Mouse (Mus musculus) midbrain, embryonic 16.5 days (tissue): ENCODE results near the gene Krtap10-10. TPM values are rescaled to one million over a fixed set of nuclear protein-coding genes. Genes with fewer than 3 reads are reported as not detected.

ENCODE experiments used
- ATAC-seq: fragments of 200-750 bp; cut with Nextera tagmentation; 2 replicates; pipeline ENCODE4 v1.8.0; 2017; ENCODE audit warnings: moderate TSS enrichment
- H3K27ac ChIP-seq: fragments of 300-500 bp; sonication (generic); 2 replicates; pipeline ENCODE4 v1.5.1; 2014; ENCODE audit warnings: mild to moderate bottlenecking, low read length, mixed read lengths
- H3K27me3 ChIP-seq: fragments of 300-500 bp; sonication (generic); 2 replicates; pipeline ENCODE4 v1.6.1; 2014; ENCODE audit warnings: low read depth, low read length, mixed read lengths; ENCODE audit not compliant: control insufficient read depth, insufficient read depth
- H3K36me3 ChIP-seq: fragments of 300-500 bp; sonication (generic); 2 replicates; pipeline ENCODE4 v1.6.1; 2014; ENCODE audit warnings: mild to moderate bottlenecking, low read length, moderate library complexity, mixed read lengths; ENCODE audit not compliant: control insufficient read depth, insufficient read depth
- H3K4me1 ChIP-seq: fragments of 300-500 bp; sonication (generic); 2 replicates; pipeline ENCODE4 v1.6.1; 2014; ENCODE audit warnings: mild to moderate bottlenecking, low read length, mixed read lengths; ENCODE audit not compliant: control insufficient read depth, insufficient read depth
- H3K4me2 ChIP-seq: fragments of 300-500 bp; sonication (generic); 2 replicates; pipeline ENCODE4 v1.6.1; 2014; ENCODE audit warnings: mild to moderate bottlenecking, low read length, mixed read lengths
- H3K4me3 ChIP-seq: fragments of 300-500 bp; sonication (generic); 2 replicates; pipeline ENCODE4 v1.5.1; 2014; ENCODE audit warnings: low read depth, mild to moderate bottlenecking, low read length, moderate library complexity, mixed read lengths
- H3K9ac ChIP-seq: fragments of 300-500 bp; sonication (generic); 2 replicates; pipeline ENCODE4 v1.6.1; 2014; ENCODE audit warnings: low read depth, low read length, mixed read lengths
- H3K9me3 ChIP-seq: fragments of 300-500 bp; sonication (generic); replicated peaks from 2 replicates; pipeline ENCODE4 v1.6.1; 2014; ENCODE audit warnings: mild to moderate bottlenecking, low read length, mixed read lengths; ENCODE audit not compliant: control insufficient read depth, poor library complexity, severe bottlenecking
- WGBS: fragments of 180-500 bp; shearing (Covaris S2); extraction: QIAGEN DNeasy Blood & Tissue Kit; methylation state at CpG from one replicate; pipeline ENCODE4 v1.1.7; 2014; 5-methylcytosine and 5-hydroxymethylcytosine counted together
- polyA plus RNA-seq: library from polyadenylated mRNA; unstranded; fragments of >200 nt; fragmentation: Nextera tagmentation; extraction: Ambion mirVana; gene quantifications from 2 replicates; pipeline ENCODE4 v1.2.1, GENCODE M21; 2015

Gene Krtap10-10
- polyA plus RNA-seq, 1 experiment from 2014 or later = not detected

DNA sequence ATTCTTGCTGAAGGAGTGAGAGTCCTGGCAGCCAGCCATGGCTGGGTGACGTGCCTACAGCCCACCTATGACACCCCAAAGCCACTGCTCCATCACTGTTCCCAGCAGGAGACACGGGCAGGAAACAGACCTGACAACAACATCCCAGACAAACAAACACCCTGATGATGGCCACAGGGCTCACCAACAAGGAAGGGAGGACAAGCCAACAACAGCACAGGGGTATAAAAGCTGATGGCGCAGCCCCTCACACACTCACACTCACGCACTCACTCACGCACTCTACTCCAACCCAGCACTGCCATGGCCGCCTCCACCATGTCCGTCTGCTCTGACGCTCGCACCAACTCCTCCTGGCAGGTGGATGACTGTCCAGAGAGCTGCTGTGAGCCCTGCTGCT is 16.8 kb downstream of the Krtap10-10 start, which contains the start of gene Gm10318:
Gm10318 (plus strand) TSS at position 301 of the 400 bp plus-strand sequence.
- no peak for ATAC-seq
- 68% methylated on average over 9 of the region's 9 CpGs for WGBS

GRCm38 (mm10) chr10:77861675-77862074 is 25.9 kb downstream of the Krtap10-10 start, which contains the start of gene Gm3285:
Gene Gm3285, plus strand, starts transcription at chr10:77861975.
- H3K4me1 ChIP-seq = no peaks in the 10 kb centered on the region
- H3K4me2 ChIP-seq = no peak within 1 kb of the TSS
- H3K27ac ChIP-seq = no peak within 1 kb of the TSS
- ATAC-seq = no peak
- H3K9me3 ChIP-seq = peaks cover 3% of the 10 kb centered on the region; the same call in 1 of the 2 replicates
- no peak within 1 kb of the TSS for H3K4me3 ChIP-seq
- no peaks in the 10 kb centered on the region for H3K36me3 ChIP-seq
- H3K9ac ChIP-seq = no peak within 1 kb of the TSS
- no peaks in the 10 kb centered on the region for H3K27me3 ChIP-seq
- 43% methylated on average over 7 of the region's 7 CpGs for WGBS

More for the DNA sequence above, 16.8 kb downstream of the Krtap10-10 start, which contains the start of gene Gm10318:
- H3K9me3 ChIP-seq = no peaks in the 10 kb centered on the region
- no peak within 1 kb of the TSS for H3K4me3 ChIP-seq
- no peaks in the 10 kb centered on the region for H3K36me3 ChIP-seq
- H3K27ac ChIP-seq = no peak within 1 kb of the TSS
- no peaks in the 10 kb centered on the region for H3K27me3 ChIP-seq
- H3K4me2 ChIP-seq = no peak within 1 kb of the TSS
- H3K4me1 ChIP-seq = no peaks in the 10 kb centered on the region
- no peak within 1 kb of the TSS for H3K9ac ChIP-seq

GRCm38 (mm10) chr10:77864067-77864761 is 28.5 kb downstream of the Krtap10-10 start:
- peak overlapping the region; percentile 10; the same call in 1 of the 2 replicates for H3K4me3 ChIP-seq
- 0 out of 2 replicates have a peak overlapping the region, but pooled peaks have one; percentile 11 for H3K9ac ChIP-seq
- H3K9me3 ChIP-seq = no peaks in the 10 kb centered on the region
- WGBS = 41% methylated on average over 13 of the region's 14 CpGs
- no peaks in the 10 kb centered on the region for H3K27me3 ChIP-seq
- H3K4me2 ChIP-seq = peak overlapping the region; percentile 16
- peak; percentile 78 for ATAC-seq
- H3K4me1 ChIP-seq = no peaks in the 10 kb centered on the region
- H3K36me3 ChIP-seq = no peaks in the 10 kb centered on the region
- H3K27ac ChIP-seq = no peak overlapping the region

- no peaks in the 10 kb centered on the region for H3K27me3 ChIP-seq
- no peak; the same call in 1 of the 2 replicates for ATAC-seq
- H3K4me3 ChIP-seq = peak overlapping the region; percentile 10; the same call in 1 of the 2 replicates
- H3K4me1 ChIP-seq = no peaks in the 10 kb centered on the region
- H3K36me3 ChIP-seq = no peaks in the 10 kb centered on the region
- 0 out of 2 replicates have a peak overlapping the region, but pooled peaks have one; percentile 11 for H3K9ac ChIP-seq
- no peaks in the 10 kb centered on the region for H3K9me3 ChIP-seq
- 36% methylated on average over 11 of the region's 11 CpGs for WGBS
- no peak overlapping the region for H3K27ac ChIP-seq
- H3K4me2 ChIP-seq = peak overlapping the region; percentile 16
Observed at GRCm38 (mm10) chr10:77864762-77865143, 29.0 kb downstream of the Krtap10-10 start.

DNA sequence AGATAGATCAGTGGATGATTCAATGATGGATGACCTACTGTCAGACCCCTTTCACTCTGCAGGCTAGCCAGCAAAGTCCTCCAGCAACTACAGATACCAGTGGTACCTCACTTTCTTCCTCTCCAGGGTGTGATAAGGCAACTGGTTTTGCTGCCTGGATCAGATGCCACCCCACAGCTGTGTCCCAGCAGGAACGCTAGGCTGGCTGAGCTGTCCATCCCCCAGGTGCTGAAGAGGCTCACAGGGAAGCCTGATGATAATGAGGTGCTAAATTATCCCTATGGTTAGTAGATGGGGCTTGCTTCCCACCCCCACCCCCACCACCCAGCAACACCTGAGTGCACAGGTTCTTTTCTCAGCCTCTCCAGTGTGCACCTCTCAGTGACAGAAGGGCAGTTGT is 31.8 kb downstream of the Krtap10-10 start:
- no peaks in the 10 kb centered on the region for H3K4me1 ChIP-seq
- ATAC-seq = no peak
- no peaks in the 10 kb centered on the region for H3K9me3 ChIP-seq
- 33% methylated on average over 1 of the region's 1 CpGs for WGBS
- no peak overlapping the region for H3K9ac ChIP-seq
- H3K27ac ChIP-seq = no peak overlapping the region
- H3K4me3 ChIP-seq = no peak overlapping the region
- H3K27me3 ChIP-seq = no peaks in the 10 kb centered on the region
- H3K4me2 ChIP-seq = no peak overlapping the region
- H3K36me3 ChIP-seq = no peaks in the 10 kb centered on the region

DNA sequence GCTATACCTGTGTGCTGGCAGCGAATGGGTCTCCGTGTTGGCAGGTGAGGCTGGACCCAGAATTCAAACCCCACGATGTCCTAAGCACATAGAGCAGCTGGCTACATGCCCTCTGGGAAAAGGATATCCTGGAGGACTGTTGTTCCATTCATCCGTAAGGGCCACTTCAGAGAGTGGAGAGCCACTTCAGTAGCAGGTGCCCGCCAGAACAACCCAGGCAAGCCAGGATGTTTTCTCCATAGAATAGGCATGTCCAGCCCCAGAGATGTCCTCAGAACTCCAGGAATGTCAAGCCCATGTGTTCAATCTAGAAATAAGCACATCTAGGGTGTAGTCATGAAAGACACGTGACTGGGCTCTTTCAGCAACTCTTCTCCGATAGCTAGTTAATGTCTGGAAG is 33.9 kb downstream of the Krtap10-10 start:
- no peak overlapping the region for H3K4me2 ChIP-seq

DNA sequence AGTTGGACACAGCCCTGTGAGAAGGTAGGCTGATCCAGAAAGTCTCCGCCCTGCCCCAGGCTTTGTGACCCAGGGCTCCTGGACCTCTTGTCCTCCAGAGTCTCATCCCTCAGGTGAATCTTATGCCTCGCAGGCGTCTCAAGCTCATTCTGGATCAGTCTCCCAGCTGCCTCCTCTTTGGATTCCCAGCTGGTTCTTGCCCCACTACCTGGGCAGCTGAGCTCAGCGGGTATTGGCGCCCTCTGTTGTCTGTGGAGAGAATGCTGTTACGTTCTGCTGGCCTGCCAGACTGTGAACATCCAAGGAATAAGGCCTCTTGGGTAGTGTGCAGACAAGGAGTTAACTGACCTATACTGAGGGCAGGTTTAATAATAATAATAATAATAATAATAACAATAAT is 43.2 kb downstream of the Krtap10-10 start:
- Histone ChIP-seq H3K4me3 (no peak overlapping the region), H3K36me3 (no peaks in the 10 kb centered on the region), H3K4me2 (no peak overlapping the region), H3K4me1 (no peaks in the 10 kb centered on the region), H3K9ac (no peak overlapping the region), H3K27me3 (no peaks in the 10 kb centered on the region), H3K9me3 (no peaks in the 10 kb centered on the region), H3K27ac (no peak overlapping the region)
- 56% methylated on average over 6 of the region's 6 CpGs for WGBS
- no peak for ATAC-seq

More for the DNA sequence above, 33.9 kb downstream of the Krtap10-10 start:
- no peaks in the 10 kb centered on the region for H3K36me3 ChIP-seq
- H3K27me3 ChIP-seq = no peaks in the 10 kb centered on the region
- H3K4me1 ChIP-seq = no peaks in the 10 kb centered on the region
- no peak overlapping the region for H3K4me3 ChIP-seq
- H3K9me3 ChIP-seq = no peaks in the 10 kb centered on the region
- no peak overlapping the region for H3K9ac ChIP-seq
- no peak overlapping the region for H3K27ac ChIP-seq
- WGBS = 87% methylated on average over 7 of the region's 7 CpGs
- no peak for ATAC-seq

- Histone ChIP-seq H3K27me3 (no peaks in the 10 kb centered on the region), H3K4me2 (no peak overlapping the region), H3K36me3 (no peaks in the 10 kb centered on the region), H3K4me3 (no peak overlapping the region), H3K27ac (no peak overlapping the region), H3K9ac (no peak overlapping the region), H3K4me1 (no peaks in the 10 kb centered on the region), H3K9me3 (no peaks in the 10 kb centered on the region)
- ATAC-seq = no peak
- 80% methylated on average over 3 of the region's 3 CpGs for WGBS
Observed at GRCm38 (mm10) chr10:77880305-77880704, 44.6 kb downstream of the Krtap10-10 start.

DNA sequence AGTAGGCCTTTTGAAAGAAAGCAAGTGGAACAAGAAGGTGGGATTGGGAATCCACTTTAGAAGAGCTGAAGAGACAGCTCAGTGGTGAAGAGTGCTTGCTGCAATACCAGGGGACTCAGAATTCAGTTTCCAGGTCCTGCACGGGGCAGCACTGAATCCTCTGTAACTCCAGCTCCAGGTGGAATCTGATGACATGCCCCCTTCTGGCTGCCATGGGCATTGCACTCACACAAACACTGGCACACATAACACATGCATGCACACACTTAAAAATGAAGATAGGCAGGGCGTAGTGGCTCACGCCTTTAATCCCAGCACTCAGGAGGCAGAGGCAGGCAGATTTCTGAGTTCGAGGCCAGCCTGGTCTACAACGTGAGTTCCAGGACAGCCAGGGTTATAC is 46.8 kb downstream of the Krtap10-10 start:
- Histone ChIP-seq H3K9me3 (no peaks in the 10 kb centered on the region), H3K27ac (no peak overlapping the region), H3K27me3 (no peaks in the 10 kb centered on the region), H3K4me2 (no peak overlapping the region), H3K36me3 (no peaks in the 10 kb centered on the region), H3K4me3 (no peak overlapping the region), H3K4me1 (no peaks in the 10 kb centered on the region), H3K9ac (no peak overlapping the region)
- ATAC-seq = no peak
- 86% methylated on average over 5 of the region's 5 CpGs for WGBS
